Mouse (Mus musculus): ENCODE measurements around the gene Srek1. TPM values are rescaled to one million over a fixed set of nuclear protein-coding genes. Genes with fewer than 3 reads are reported as not detected.

Srek1 gene
- 71.7 and 75.7 TPM in 2 replicates for polyA plus RNA-seq (2015; fragmentation: Nextera tagmentation; extraction: Ambion mirVana)

DNA sequence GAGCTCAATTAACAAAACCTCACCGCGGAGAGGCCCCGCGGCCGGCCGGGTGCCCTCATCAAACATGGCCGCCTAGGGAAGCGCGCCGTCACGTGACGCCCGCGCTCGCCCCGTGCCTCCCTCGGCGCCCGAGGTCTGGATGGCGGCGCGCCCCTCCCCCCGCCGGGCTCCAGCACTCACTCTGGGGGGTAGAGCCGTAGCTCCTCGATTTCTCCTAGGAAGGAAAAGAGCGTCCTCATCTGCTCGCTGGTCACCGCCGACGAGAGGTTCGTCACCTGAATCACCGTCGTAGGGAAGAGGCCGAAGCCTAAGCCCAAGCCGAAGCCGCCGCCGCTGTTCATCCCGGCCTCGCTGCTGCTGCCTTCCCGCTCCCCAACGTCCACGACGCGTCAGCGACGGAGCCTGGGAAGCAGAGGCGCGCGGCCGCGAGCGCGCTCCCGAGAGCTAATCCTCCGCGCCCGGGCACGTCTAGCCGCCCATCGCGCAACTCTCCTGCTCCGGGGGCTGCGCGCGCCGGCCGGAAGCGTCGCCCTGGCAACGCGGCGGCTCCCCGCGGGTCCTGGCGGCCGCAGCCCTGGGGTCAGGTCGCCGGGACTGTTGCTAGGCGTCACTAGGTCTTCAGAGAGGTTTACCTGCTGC, at the start of gene Srek1:
Gene Srek1, minus strand, starts transcription at position 490 of the 639 bp plus-strand sequence.
- H3K9ac ChIP-seq = peak within 1 kb of the TSS; percentile 97
- H3K27ac ChIP-seq (replicated peaks) = peak within 1 kb of the TSS; percentile 100
- H3K4me1 ChIP-seq = peaks cover 19% of the 10 kb centered on the region
- H3K27me3 ChIP-seq = no peaks in the 10 kb centered on the region
- H3K36me3 ChIP-seq = no peaks in the 10 kb centered on the region
- H3K9me3 ChIP-seq (replicated peaks) = no peaks in the 10 kb centered on the region
- peak within 1 kb of the TSS; percentile 53 for H3K4me2 ChIP-seq (replicated peaks)
- WGBS = under 1% methylated on average over 80 of the region's 81 CpGs
- ATAC-seq (ENCODE audit: insufficient number of reproducible peaks, low FRiP score, low TSS enrichment, low read depth) = peak; percentile 94
- H3K4me3 ChIP-seq (replicated peaks) = peak within 1 kb of the TSS; percentile 81

DNA sequence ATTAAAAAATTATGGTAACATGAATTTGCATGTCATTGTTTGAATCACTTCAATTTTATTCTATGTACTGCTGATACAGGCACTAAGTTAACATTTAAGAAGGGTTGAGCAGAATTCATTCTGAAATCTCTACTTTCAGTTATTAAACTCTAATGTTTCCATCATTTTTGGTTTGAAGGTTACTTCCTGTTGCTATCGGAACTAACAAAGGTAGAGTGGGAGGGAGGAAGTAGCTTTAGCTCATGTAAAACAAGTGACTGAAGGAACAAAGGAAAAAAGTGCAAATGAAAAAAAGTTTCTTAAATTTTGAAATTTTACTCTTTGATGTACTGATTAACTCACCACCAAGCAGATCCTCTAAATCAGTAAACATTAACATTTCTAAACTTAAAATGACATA, 47.9 kb upstream of the Srek1 start:
- no peak for ATAC-seq (ENCODE audit: insufficient number of reproducible peaks, low FRiP score, low TSS enrichment, low read depth)
- H3K4me3 ChIP-seq (replicated peaks) = no peak overlapping the region
- H3K9me3 ChIP-seq (replicated peaks) = no peaks in the 10 kb centered on the region
- no peak overlapping the region for H3K4me2 ChIP-seq (replicated peaks)
- H3K9ac ChIP-seq = no peak overlapping the region
- WGBS = 92% methylated on average over 1 of the region's 1 CpGs
- peaks cover 35% of the 10 kb centered on the region for H3K36me3 ChIP-seq
- no peak overlapping the region for H3K27ac ChIP-seq (replicated peaks)
- no peaks in the 10 kb centered on the region for H3K27me3 ChIP-seq
- no peaks in the 10 kb centered on the region for H3K4me1 ChIP-seq

DNA sequence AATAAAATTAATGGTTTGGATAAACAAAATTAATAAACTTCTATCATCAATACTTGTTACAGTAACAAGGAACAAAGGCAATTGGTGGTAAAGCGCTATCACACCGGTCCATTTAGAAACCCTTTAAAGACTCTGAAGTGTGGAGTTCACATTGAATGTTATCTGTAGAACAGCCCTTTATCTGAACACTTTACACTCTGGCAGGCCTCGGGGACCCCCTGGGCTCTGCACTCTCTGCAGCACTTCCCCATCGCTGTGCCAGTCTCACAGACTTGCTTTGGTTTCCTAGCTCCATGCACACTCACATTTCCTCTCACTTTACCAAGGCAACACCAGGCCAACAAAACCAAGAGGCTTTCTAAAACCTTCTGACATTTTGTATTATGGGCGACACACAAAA, 45.0 kb upstream of the Srek1 start:
- H3K27me3 ChIP-seq = no peaks in the 10 kb centered on the region
- ATAC-seq (ENCODE audit: insufficient number of reproducible peaks, low FRiP score, low TSS enrichment, low read depth) = no peak
- no peak overlapping the region for H3K4me2 ChIP-seq (replicated peaks)
- H3K27ac ChIP-seq (replicated peaks) = no peak overlapping the region
- no peak overlapping the region for H3K9ac ChIP-seq
- H3K36me3 ChIP-seq = peaks cover 41% of the 10 kb centered on the region
- WGBS = 86% methylated on average over 5 of the region's 5 CpGs
- H3K4me1 ChIP-seq = no peaks in the 10 kb centered on the region
- H3K4me3 ChIP-seq (replicated peaks) = no peak overlapping the region
- H3K9me3 ChIP-seq (replicated peaks) = no peaks in the 10 kb centered on the region

DNA sequence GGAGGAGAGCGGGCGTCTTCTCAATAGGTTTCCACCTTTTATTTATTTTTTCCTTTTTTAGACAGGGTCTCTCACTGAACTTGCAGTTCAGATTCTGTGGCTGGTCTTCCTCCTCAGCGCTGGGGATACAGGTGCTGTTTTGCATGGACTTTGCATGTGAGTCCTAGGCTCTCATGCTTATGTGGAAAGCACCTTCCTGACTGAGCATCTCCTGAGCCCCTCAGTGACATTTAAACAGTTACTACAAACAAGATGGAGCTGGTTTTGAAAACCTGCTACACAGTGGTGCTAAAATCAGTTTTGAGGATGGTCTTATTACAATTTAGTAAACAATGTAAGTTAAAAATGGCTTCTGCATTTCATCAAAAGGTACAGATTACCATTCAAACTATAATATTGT, 43.5 kb upstream of the Srek1 start:
- Histone ChIP-seq H3K4me3 (replicated peaks) (no peak overlapping the region), H3K27me3 (no peaks in the 10 kb centered on the region), H3K36me3 (peaks cover 33% of the 10 kb centered on the region), H3K9ac (no peak overlapping the region), H3K9me3 (replicated peaks) (no peaks in the 10 kb centered on the region), H3K4me2 (replicated peaks) (no peak overlapping the region), H3K27ac (replicated peaks) (no peak overlapping the region), H3K4me1 (no peaks in the 10 kb centered on the region)
- no peak for ATAC-seq (ENCODE audit: insufficient number of reproducible peaks, low FRiP score, low TSS enrichment, low read depth)
- 90% methylated on average over 3 of the region's 3 CpGs for WGBS

DNA sequence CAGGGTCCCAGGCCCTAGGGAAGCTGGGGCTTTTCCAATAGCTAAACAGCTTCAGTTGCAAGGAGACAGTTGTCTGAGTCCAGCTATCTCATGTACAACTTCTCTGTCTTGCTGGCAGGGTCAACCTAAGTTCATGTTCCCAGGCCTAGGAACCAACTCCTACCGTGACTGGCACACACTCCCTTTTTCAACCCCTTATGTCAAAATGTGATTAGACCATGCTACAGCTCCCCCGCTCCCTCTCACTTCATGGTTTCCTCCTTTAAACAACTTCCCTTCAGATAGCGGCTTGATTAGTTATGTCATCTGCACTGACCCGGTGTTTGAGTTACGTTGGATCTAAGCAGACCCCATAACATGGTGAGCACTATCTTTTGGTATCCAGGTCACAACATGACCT, 33.1 kb upstream of the Srek1 start:
- no peaks in the 10 kb centered on the region for H3K4me1 ChIP-seq
- no peak for ATAC-seq (ENCODE audit: insufficient number of reproducible peaks, low FRiP score, low TSS enrichment, low read depth)
- no peak overlapping the region for H3K9ac ChIP-seq
- 84% methylated on average over 5 of the region's 5 CpGs for WGBS
- no peak overlapping the region for H3K4me3 ChIP-seq (replicated peaks)
- H3K27me3 ChIP-seq = no peaks in the 10 kb centered on the region
- no peaks in the 10 kb centered on the region for H3K9me3 ChIP-seq (replicated peaks)
- no peak overlapping the region for H3K27ac ChIP-seq (replicated peaks)
- H3K4me2 ChIP-seq (replicated peaks) = no peak overlapping the region
- H3K36me3 ChIP-seq = 0 out of 2 replicates have a peak, but pooled peaks cover under 1% of the 10 kb centered on the region

DNA sequence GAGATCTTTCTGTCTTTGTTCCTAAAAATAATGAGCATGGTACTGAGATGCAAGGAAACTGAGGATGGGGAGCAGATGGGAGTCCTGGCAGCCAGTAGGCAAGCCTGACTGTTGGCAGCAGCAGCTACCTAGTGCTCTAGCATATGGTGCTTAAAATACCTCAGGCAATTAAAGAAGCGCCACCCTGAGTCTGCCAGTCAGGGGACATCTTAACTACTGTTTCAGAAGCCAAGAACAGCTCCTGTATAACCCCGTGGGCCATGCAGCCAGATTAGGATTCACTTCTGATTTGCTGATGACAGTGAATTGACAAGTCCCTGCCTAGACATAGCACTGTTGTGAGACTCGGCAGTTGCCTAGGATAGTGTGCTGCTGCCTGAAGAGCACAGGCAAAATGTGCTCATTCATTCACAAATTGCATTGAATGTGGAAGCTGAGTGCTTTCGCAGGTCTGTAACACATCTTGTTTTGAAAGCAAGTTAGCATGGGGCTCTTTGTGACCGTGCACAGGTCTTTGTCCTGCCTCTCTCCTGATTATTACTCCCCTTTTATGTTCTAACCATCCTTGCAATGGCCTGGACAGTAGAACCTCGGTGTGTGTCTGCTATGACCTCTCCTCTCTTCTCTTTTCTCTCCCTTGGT, 31.9 kb upstream of the Srek1 start:
- WGBS = 44% methylated on average over 6 of the region's 6 CpGs
- H3K9ac ChIP-seq = no peak overlapping the region
- no peak overlapping the region for H3K27ac ChIP-seq (replicated peaks)
- ATAC-seq (ENCODE audit: insufficient number of reproducible peaks, low FRiP score, low TSS enrichment, low read depth) = no peak
- no peaks in the 10 kb centered on the region for H3K36me3 ChIP-seq
- H3K4me2 ChIP-seq (replicated peaks) = no peak overlapping the region
- no peaks in the 10 kb centered on the region for H3K27me3 ChIP-seq
- H3K9me3 ChIP-seq (replicated peaks) = no peaks in the 10 kb centered on the region
- H3K4me1 ChIP-seq = no peaks in the 10 kb centered on the region
- H3K4me3 ChIP-seq (replicated peaks) = no peak overlapping the region

DNA sequence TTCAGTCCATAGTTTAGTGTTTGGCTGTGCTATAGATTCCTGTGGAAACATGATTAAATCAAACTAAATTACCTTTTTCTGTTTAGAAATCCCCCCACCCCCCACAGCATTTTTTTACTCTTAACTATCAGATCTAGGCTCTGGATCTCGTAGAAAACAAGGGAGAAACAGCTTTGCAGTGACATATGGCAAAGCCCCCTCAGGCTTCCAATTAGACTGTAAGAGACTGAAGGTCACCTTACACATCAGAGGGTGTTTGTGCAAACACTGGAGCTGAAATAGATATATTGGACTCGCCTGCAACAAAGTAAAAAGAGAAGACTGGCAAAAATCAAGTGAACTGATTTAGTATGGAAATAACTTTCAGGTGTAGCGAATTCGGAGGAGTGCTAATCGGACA, 29.3 kb upstream of the Srek1 start:
- Histone ChIP-seq H3K4me3 (replicated peaks) (no peak overlapping the region), H3K27ac (replicated peaks) (no peak overlapping the region), H3K27me3 (no peaks in the 10 kb centered on the region), H3K9ac (no peak overlapping the region), H3K4me2 (replicated peaks) (no peak overlapping the region), H3K4me1 (no peaks in the 10 kb centered on the region), H3K9me3 (replicated peaks) (no peaks in the 10 kb centered on the region), H3K36me3 (no peaks in the 10 kb centered on the region)
- 48% methylated on average over 5 of the region's 5 CpGs for WGBS
- no peak for ATAC-seq (ENCODE audit: insufficient number of reproducible peaks, low FRiP score, low TSS enrichment, low read depth)

DNA sequence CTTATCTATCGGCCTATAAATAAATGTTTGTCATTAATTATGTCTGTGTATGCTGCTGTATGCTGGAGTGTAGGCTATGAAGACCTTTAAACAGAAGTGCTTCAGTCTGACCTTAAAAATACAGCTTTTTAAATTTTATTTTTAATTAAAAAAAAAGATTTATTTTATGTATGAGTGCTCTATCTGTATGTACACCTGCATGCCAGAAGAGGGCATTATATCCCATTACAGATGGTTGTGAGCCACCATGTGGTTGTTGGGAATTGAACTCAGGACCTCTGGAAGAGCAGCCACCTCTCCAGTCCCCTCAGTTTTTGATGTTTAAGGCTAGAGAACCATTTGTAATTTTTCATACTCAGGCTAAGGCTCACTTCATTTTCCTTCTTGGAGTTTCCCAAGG, 26.6 kb upstream of the Srek1 start:
- Histone ChIP-seq H3K27me3 (no peaks in the 10 kb centered on the region), H3K36me3 (no peaks in the 10 kb centered on the region), H3K4me3 (replicated peaks) (no peak overlapping the region), H3K4me1 (no peaks in the 10 kb centered on the region), H3K9ac (no peak overlapping the region), H3K27ac (replicated peaks) (no peak overlapping the region), H3K4me2 (replicated peaks) (no peak overlapping the region), H3K9me3 (replicated peaks) (no peaks in the 10 kb centered on the region)
- ATAC-seq (ENCODE audit: insufficient number of reproducible peaks, low FRiP score, low TSS enrichment, low read depth) = no peak
- 88% methylated on average over 1 of the region's 1 CpGs for WGBS

DNA sequence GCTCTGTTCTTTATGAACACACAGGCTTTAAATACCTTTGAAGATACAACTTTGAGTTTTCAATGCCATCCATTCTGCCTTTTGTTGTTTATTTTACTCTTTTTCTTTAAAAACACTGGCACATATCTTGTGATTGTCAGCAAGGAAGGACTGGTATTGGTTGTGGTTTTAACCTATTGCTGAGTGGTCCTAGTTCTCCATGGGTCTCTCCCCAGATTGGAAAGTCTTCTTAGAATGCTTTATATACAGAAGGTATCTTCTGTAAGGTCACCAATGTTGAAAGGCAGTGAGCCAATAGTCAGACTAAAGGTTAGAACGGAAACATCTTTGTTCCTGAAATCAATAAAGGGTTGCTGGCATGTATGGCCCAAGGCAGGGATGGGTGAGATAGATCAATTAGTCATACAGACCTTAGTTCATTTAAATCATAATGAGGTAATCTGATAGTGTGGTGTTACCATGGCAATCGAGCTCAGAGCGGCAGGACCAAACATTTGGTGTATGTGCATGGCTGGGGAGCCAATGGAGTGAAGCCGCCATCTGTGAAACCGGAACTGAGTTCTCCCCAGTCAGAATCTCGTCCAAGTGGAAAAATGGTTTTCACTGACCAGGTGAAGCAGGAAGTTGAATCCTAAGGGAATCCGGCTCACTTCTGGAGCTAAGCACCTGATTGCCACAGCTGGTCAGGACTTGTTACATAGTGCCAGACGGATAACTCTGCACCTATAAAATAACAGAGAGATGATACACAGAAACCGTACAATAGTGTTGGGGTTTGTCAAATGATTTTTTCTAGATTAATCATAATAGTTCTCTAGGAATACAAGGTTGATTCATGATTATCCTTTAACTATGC, 20.5 kb upstream of the Srek1 start:
- Histone ChIP-seq H3K4me1 (no peaks in the 10 kb centered on the region), H3K4me2 (replicated peaks) (no peak overlapping the region), H3K27me3 (no peaks in the 10 kb centered on the region), H3K27ac (replicated peaks) (no peak overlapping the region), H3K9me3 (replicated peaks) (no peaks in the 10 kb centered on the region), H3K9ac (no peak overlapping the region), H3K36me3 (no peaks in the 10 kb centered on the region), H3K4me3 (replicated peaks) (no peak overlapping the region)
- no peak for ATAC-seq (ENCODE audit: insufficient number of reproducible peaks, low FRiP score, low TSS enrichment, low read depth)
- WGBS = 69% methylated on average over 9 of the region's 9 CpGs

DNA sequence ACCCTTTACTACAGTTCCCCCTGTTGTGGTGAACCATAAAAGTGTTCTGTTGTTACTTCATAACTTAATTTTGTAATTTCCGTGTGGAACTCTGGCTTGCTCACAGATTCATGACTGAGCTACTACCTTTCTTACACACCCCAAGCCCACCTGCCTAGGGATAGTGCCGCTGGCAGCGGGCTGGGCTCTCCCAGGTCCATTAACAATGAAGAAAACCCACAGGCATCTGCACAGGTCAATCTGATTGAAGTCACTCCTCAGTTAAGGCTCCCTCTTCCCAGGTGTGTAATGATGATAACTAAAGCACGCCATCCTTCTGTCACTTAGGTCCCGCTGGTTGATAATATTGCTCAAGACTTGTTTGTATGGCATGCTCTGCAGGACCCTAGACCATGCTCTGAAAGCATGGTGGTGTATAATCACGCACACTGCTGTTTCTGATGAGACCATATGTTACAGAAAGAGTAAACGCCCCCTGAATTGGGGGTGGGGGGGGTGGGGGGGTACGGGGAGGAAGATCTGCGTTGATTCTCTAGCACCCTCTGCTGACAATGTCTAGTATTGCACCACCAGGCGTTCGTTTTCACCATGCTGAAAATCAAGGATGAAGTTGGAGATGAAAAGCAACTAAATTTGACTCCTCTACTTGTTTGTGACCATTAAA, 5.6 kb upstream of the Srek1 start:
- H3K4me1 ChIP-seq = peaks cover 2% of the 10 kb centered on the region; the same call in 1 of the 2 replicates
- 32% methylated on average over 11 of the region's 11 CpGs for WGBS
- no peak overlapping the region for H3K9ac ChIP-seq
- no peak overlapping the region for H3K4me2 ChIP-seq (replicated peaks)
- H3K36me3 ChIP-seq = no peaks in the 10 kb centered on the region
- no peaks in the 10 kb centered on the region for H3K27me3 ChIP-seq
- no peak overlapping the region for H3K4me3 ChIP-seq (replicated peaks)
- no peaks in the 10 kb centered on the region for H3K9me3 ChIP-seq (replicated peaks)
- ATAC-seq (ENCODE audit: insufficient number of reproducible peaks, low FRiP score, low TSS enrichment, low read depth) = no peak
- H3K27ac ChIP-seq (replicated peaks) = no peak overlapping the region

DNA sequence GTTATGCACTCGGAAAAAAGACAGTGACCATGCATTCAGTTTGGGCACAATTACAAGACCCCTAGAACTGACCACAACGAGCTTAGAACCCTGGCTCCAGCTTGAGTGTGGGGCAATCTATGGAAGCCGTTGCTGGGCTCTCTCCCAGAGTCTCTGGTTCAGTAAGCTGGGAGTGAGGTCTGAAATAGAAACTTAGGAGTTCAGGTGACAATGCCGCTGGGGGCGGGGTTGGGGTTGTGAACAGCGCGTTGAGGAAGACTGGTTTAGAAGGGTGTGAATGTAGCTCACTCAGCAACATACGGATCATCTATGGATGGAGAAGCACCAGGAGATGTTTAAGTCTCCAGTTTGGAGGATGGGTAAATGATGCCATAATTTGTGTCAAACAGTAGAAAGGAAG, 2.7 kb upstream of the Srek1 start:
- no peaks in the 10 kb centered on the region for H3K9me3 ChIP-seq (replicated peaks)
- 65% methylated on average over 8 of the region's 8 CpGs for WGBS
- H3K4me1 ChIP-seq = peaks cover 14% of the 10 kb centered on the region
- ATAC-seq (ENCODE audit: insufficient number of reproducible peaks, low FRiP score, low TSS enrichment, low read depth) = no peak
- no peak overlapping the region for H3K9ac ChIP-seq
- no peaks in the 10 kb centered on the region for H3K27me3 ChIP-seq
- H3K36me3 ChIP-seq = no peaks in the 10 kb centered on the region
- H3K4me3 ChIP-seq (replicated peaks) = no peak overlapping the region
- H3K4me2 ChIP-seq (replicated peaks) = no peak overlapping the region
- no peak overlapping the region for H3K27ac ChIP-seq (replicated peaks)
